Mouse (Mus musculus) hindbrain, embryonic 15.5 days (tissue): Measurements from ENCODE around the gene Serpinf2. TPM values are rescaled to one million over a fixed set of nuclear protein-coding genes. Genes with fewer than 3 reads are reported as not detected.

ENCODE experiments used
- ATAC-seq: fragments of 200-750 bp; cut with Nextera tagmentation; 2 replicates; pipeline ENCODE4 v1.8.0; 2017; ENCODE audit warnings: low read depth, moderate number of reproducible peaks, moderate TSS enrichment; ENCODE audit not compliant: low FRiP score
- H3K27ac ChIP-seq: fragments of 300-500 bp; sonication (generic); replicated peaks from 2 replicates; pipeline ENCODE4 v1.5.1; 2015; ENCODE audit warnings: mild to moderate bottlenecking, inconsistent platforms
- H3K27me3 ChIP-seq: fragments of 300-500 bp; sonication (generic); 2 replicates; pipeline ENCODE4 v1.6.1; 2015; ENCODE audit warnings: control low read depth, inconsistent platforms
- H3K36me3 ChIP-seq: fragments of 300-500 bp; sonication (generic); 2 replicates; pipeline ENCODE4 v1.6.1; 2015; ENCODE audit warnings: control low read depth, inconsistent platforms
- H3K4me1 ChIP-seq: fragments of 300-500 bp; sonication (generic); replicated peaks from 2 replicates; pipeline ENCODE4 v1.6.1; 2015; ENCODE audit warnings: control low read depth, inconsistent platforms
- H3K4me2 ChIP-seq: fragments of 300-500 bp; sonication (generic); 2 replicates; pipeline ENCODE4 v1.6.1; 2015; ENCODE audit warnings: moderate library complexity, mild to moderate bottlenecking, inconsistent platforms
- H3K4me3 ChIP-seq: fragments of 300-500 bp; sonication (generic); 2 replicates; pipeline ENCODE4 v1.5.1; 2015; ENCODE audit warnings: mild to moderate bottlenecking, inconsistent platforms
- H3K9ac ChIP-seq: fragments of 300-500 bp; sonication (generic); 2 replicates; pipeline ENCODE4 v1.6.1; 2015; ENCODE audit warnings: inconsistent platforms
- H3K9me3 ChIP-seq: fragments of 300-500 bp; sonication (generic); 2 replicates; pipeline ENCODE4 v1.6.1; 2016; ENCODE audit warnings: control low read depth, inconsistent platforms
- WGBS: fragments of 180-500 bp; shearing (Covaris S2); methylation state at CpG from one replicate; pipeline ENCODE4 v1.1.7; 2015; 5-methylcytosine and 5-hydroxymethylcytosine counted together
- polyA plus RNA-seq: library from polyadenylated mRNA; unstranded; fragments of >200 nt; fragmentation: Nextera tagmentation; extraction: Ambion mirVana; gene quantifications from 2 replicates; pipeline ENCODE4 v1.2.1, GENCODE M21; 2015

Gene Serpinf2
- polyA plus RNA-seq, 1 experiment from 2014 or later: 0.26 TPM

DNA sequence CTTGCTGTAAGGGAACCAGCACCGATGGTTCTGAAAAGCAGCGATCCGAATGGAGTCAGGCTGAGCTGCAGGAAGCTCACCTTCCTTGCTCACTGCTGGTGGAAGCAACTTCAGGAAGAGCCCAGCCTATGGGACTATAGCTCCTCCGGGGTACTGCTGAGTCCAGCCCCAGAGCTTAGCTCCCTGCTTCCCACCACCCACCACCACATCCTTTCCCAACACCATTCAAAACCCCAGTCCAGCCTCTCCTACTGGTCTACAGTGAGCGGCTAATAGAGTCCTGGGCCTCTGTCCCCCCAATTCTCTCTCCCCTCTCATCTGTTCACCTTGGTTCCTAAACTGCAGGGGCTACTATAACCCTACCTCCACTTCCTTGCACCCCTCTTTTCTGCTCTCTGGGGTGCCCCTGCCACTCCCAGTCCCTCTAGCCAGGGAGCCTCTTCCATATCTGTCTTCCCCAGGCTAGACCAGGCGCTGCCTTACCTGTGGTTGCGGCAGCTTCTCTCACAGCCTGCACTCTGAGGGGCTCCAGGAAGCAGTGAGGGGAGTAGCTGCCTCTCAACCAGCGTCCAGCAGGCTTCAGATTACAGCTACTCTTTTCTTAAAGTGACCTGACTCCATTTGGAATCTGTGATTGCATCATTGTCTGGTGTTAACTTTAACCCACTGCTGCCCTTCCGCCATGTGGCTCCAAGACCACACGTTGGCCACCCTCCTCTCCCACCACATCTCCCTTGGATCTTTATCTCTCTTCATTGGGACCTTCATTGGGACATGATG is 17.2 kb downstream of the Serpinf2 start, which contains the start of gene Serpinf1:
Gene Serpinf1, minus strand, starts transcription at position 689 of the 780 bp plus-strand sequence.
- no peaks in the 10 kb centered on the region for H3K27me3 ChIP-seq
- H3K4me3 ChIP-seq: no peak within 1 kb of the TSS
- no peak within 1 kb of the TSS for H3K9ac ChIP-seq
- H3K4me2 ChIP-seq: no peak within 1 kb of the TSS
- H3K4me1 ChIP-seq: no peaks in the 10 kb centered on the region
- H3K27ac ChIP-seq: no peak within 1 kb of the TSS
- 43% methylated on average over 10 of the region's 10 CpGs for WGBS
- H3K9me3 ChIP-seq: no peaks in the 10 kb centered on the region
- ATAC-seq: no peak
- no peaks in the 10 kb centered on the region for H3K36me3 ChIP-seq

DNA sequence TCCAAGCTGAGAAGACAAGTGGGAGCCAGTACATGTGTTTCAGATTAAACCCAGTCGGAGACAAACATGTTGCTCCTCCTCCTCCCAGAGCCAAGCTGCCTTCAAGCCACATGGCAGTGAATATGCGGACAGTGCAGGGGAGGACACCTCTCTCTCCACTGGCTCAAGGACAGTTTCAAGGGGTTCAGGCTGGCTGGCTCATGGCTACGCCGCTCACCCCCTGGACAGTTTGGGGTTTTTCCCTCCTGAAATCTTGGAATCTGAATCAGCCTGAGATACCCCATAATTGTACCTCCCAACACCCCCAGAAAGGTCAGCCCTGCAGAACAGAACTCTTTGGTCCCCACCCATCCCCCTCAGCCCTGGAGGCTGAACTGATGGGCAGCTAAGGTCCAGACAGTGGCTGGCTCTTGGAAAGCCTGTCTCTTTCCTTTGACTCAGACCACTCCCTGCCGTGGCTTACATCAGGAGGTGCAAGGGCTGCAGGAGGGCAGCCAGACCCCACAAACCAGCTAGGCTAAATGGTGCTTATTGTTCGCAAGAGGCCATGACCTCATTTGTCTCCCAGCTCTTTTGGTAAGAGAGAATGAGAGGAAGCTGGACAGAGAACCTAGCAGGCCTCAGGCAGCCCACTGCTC is 17.9 kb downstream of the Serpinf2 start:
- H3K36me3 ChIP-seq: no peaks in the 10 kb centered on the region
- H3K9ac ChIP-seq: no peak overlapping the region
- no peaks in the 10 kb centered on the region for H3K4me1 ChIP-seq
- no peak overlapping the region for H3K4me3 ChIP-seq
- WGBS: 36% methylated on average over 6 of the region's 6 CpGs
- no peaks in the 10 kb centered on the region for H3K9me3 ChIP-seq
- no peak overlapping the region for H3K27ac ChIP-seq
- no peak overlapping the region for H3K4me2 ChIP-seq
- no peaks in the 10 kb centered on the region for H3K27me3 ChIP-seq
- ATAC-seq: no peak

DNA sequence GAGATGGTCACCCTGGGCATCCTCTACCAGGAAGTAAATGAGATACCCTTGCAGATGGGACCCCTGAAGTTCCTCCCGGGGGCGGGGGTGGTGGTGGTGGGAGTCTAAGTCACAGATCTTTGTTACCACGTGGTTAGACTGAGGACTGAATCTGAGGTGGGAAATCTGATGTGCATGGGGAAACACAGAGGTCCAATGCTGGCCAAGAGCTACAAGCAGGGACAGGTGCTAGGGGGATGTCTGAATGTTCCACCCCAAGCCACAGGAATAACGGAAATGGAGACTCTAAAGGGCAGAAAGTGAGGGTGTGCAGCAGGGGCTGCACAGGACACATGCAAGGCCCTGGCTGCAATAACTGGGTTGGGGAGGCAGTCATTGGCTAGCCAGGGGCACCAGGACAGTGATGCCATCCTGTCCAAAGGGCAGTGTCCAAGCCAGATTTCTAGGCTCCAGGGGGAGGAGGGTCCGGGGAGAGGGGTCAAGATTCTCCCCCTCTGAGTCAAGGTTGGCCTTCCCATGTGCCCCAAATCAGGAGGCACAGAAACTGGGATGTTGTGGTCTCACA is 18.5 kb downstream of the Serpinf2 start:
- Histone ChIP-seq H3K4me1 (no peaks in the 10 kb centered on the region), H3K9ac (no peak overlapping the region), H3K9me3 (no peaks in the 10 kb centered on the region), H3K27ac (no peak overlapping the region), H3K4me2 (no peak overlapping the region), H3K36me3 (no peaks in the 10 kb centered on the region), H3K4me3 (no peak overlapping the region), H3K27me3 (no peaks in the 10 kb centered on the region)
- 63% methylated on average over 5 of the region's 5 CpGs for WGBS
- ATAC-seq: no peak

- H3K4me3 ChIP-seq: no peak overlapping the region
- H3K27ac ChIP-seq: no peak overlapping the region
- 74% methylated on average over 7 of the region's 7 CpGs for WGBS
- 0 out of 2 replicates have a peak, but pooled peaks cover 5% of the 10 kb centered on the region for H3K4me1 ChIP-seq
- H3K4me2 ChIP-seq: no peak overlapping the region
- H3K9me3 ChIP-seq: no peaks in the 10 kb centered on the region
- H3K27me3 ChIP-seq: no peaks in the 10 kb centered on the region
- no peak overlapping the region for H3K9ac ChIP-seq
- no peak for ATAC-seq
- no peaks in the 10 kb centered on the region for H3K36me3 ChIP-seq
Observed at GRCm38 (mm10) chr11:75420037-75420436, 19.4 kb downstream of the Serpinf2 start.

DNA sequence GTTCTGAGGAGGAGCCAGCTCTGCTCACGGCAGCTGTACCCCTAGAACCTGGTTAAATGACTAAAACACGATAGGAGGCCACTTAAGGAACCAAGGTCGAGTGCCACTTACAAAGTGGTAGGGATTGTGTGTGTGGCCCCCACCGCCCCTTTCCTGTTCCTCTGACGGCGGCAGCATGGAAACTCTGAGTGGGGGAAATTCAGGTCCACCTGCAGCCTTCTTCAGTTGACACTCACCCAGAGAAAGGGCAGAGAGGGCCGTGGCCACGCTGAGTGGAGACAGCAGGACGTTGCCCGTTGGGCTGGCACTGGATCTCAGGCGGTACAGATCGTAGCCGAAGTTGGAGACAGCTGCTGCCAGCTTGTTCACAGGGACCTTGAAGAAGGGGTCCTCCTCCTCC is 23.4 kb downstream of the Serpinf2 start:
- Histone ChIP-seq H3K4me1 (0 out of 2 replicates have a peak, but pooled peaks cover 8% of the 10 kb centered on the region), H3K27ac (no peak overlapping the region), H3K4me3 (no peak overlapping the region), H3K9ac (no peak overlapping the region), H3K36me3 (no peaks in the 10 kb centered on the region), H3K27me3 (no peaks in the 10 kb centered on the region), H3K4me2 (no peak overlapping the region), H3K9me3 (no peaks in the 10 kb centered on the region)
- no peak for ATAC-seq
- WGBS: 88% methylated on average over 13 of the region's 13 CpGs

GRCm38 (mm10) chr11:75415096-75415495 is 24.3 kb downstream of the Serpinf2 start:
- no peak overlapping the region for H3K4me2 ChIP-seq
- no peaks in the 10 kb centered on the region for H3K9me3 ChIP-seq
- 0 out of 2 replicates have a peak overlapping the region, but pooled peaks have one; percentile 8 for H3K27ac ChIP-seq
- no peak overlapping the region for H3K9ac ChIP-seq
- no peak overlapping the region for H3K4me3 ChIP-seq
- ATAC-seq: no peak
- H3K36me3 ChIP-seq: no peaks in the 10 kb centered on the region
- H3K4me1 ChIP-seq: 0 out of 2 replicates have a peak, but pooled peaks cover 8% of the 10 kb centered on the region
- 36% methylated on average over 7 of the region's 7 CpGs for whole genome bisulfite sequencing
- no peaks in the 10 kb centered on the region for H3K27me3 ChIP-seq

GRCm38 (mm10) chr11:75410591-75410990 is 28.8 kb downstream of the Serpinf2 start:
- H3K36me3 ChIP-seq: no peaks in the 10 kb centered on the region
- 0 out of 2 replicates have a peak, but pooled peaks cover 8% of the 10 kb centered on the region for H3K4me1 ChIP-seq
- H3K27ac ChIP-seq: no peak overlapping the region
- H3K9ac ChIP-seq: no peak overlapping the region
- no peak overlapping the region for H3K4me3 ChIP-seq
- H3K9me3 ChIP-seq: no peaks in the 10 kb centered on the region
- no peak for ATAC-seq
- H3K4me2 ChIP-seq: no peak overlapping the region
- H3K27me3 ChIP-seq: no peaks in the 10 kb centered on the region
- WGBS: 95% methylated on average over 7 of the region's 7 CpGs

DNA sequence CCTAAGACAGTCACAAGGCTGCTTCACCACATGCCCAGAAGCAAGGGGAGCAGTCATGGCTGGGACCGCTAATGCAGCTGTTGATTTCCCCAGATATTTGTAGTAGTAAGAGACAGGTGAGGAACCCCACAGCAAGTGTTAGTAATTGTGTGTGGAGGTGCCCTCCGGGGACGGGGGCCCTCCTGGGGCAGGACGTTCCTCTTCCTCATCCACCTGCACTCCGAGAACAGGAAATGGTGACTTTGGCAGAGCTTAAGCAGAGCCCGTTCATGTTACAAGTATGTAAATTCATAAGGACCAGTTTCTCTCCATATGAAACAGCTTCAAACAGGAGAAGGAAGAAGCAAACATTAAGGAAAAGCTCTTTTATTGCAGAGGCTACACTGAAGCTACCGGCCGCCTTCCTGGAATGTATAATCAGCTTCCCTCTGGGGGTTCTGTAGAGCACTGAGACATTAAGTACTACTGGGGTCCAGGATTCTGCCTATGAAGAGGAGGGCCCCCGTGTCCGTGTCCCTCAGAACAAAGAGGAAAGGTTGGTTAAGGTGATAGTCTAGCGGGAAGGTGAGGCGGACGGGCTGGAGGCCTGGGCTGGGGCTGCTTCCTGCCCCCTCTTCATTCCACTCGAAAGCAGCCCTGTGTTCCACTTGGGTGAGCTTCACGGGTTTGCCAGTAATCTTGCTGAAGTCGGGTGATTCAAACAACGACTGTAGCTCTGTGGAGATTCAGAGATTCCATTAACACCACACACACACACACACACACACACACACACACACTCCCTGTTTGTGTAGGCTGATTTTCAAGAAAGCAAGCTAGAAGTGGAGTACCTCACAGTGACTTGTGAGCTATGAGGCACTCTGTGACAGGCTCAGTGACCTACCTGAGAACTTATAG is 29.5 kb downstream of the Serpinf2 start:
- Histone ChIP-seq H3K9me3 (no peaks in the 10 kb centered on the region), H3K4me2 (no peak overlapping the region), H3K36me3 (no peaks in the 10 kb centered on the region), H3K9ac (no peak overlapping the region), H3K27ac (no peak overlapping the region), H3K4me3 (no peak overlapping the region), H3K27me3 (no peaks in the 10 kb centered on the region), H3K4me1 (0 out of 2 replicates have a peak, but pooled peaks cover 2% of the 10 kb centered on the region)
- 79% methylated on average over 17 of the region's 17 CpGs for WGBS
- ATAC-seq: no peak

- no peak overlapping the region for H3K4me2 ChIP-seq
- H3K27me3 ChIP-seq: no peaks in the 10 kb centered on the region
- no peak overlapping the region for H3K9ac ChIP-seq
- no peak overlapping the region for H3K27ac ChIP-seq
- H3K4me3 ChIP-seq: no peak overlapping the region
- no peaks in the 10 kb centered on the region for H3K9me3 ChIP-seq
- no peaks in the 10 kb centered on the region for H3K36me3 ChIP-seq
- no peaks in the 10 kb centered on the region for H3K4me1 ChIP-seq
- no peak for ATAC-seq
- WGBS: 39% methylated on average over 3 of the region's 3 CpGs
Observed at GRCm38 (mm10) chr11:75406865-75407264, 32.5 kb downstream of the Serpinf2 start.

GRCm38 (mm10) chr11:75406104-75406503 is 33.3 kb downstream of the Serpinf2 start:
- no peak overlapping the region for H3K27ac ChIP-seq
- H3K9me3 ChIP-seq: no peaks in the 10 kb centered on the region
- no peaks in the 10 kb centered on the region for H3K27me3 ChIP-seq
- no peak overlapping the region for H3K4me2 ChIP-seq
- WGBS: 73% methylated on average over 4 of the region's 4 CpGs
- H3K36me3 ChIP-seq: no peaks in the 10 kb centered on the region
- no peaks in the 10 kb centered on the region for H3K4me1 ChIP-seq
- H3K9ac ChIP-seq: no peak overlapping the region
- H3K4me3 ChIP-seq: no peak overlapping the region
- ATAC-seq: no peak

DNA sequence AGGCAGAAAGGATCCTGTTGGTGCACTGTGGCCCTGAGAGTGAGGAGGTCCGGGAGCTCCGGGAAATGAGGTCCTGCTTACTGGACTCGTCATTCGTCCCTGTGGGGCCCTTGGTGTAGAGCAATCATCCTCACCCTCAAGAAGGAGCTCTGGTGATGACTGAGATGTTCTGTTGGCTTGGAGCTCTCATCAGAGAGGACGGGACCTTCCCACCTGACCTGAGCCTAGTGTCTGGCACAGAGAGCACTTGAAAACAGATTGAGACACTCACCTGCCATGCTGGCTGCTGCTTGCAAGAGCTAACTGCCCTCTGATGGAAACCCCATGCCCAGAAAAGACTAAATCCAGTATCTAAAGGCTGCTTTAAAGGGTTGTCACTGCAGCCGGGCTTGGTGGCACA is 34.6 kb downstream of the Serpinf2 start:
- Histone ChIP-seq H3K4me2 (no peak overlapping the region), H3K27me3 (no peaks in the 10 kb centered on the region), H3K9ac (no peak overlapping the region), H3K36me3 (no peaks in the 10 kb centered on the region), H3K4me3 (no peak overlapping the region), H3K9me3 (no peaks in the 10 kb centered on the region), H3K4me1 (no peaks in the 10 kb centered on the region), H3K27ac (no peak overlapping the region)
- no peak for ATAC-seq
- WGBS: 91% methylated on average over 6 of the region's 6 CpGs
